Mouse (Mus musculus) heart, postnatal 0 days (tissue): ENCODE data around the gene Tnrc6c.

Source experiments
- CTCF ChIP-seq: IDR thresholded peaks from 2 replicates; pipeline ENCODE4 v1.5.1; 2016; ENCODE audit warnings: antibody characterized with exemption, control low read depth, low read depth
- EP300 ChIP-seq: IDR thresholded peaks from 2 replicates; pipeline ENCODE4 v1.6.1; 2016; ENCODE audit warnings: antibody characterized with exemption, low read depth

DNA sequence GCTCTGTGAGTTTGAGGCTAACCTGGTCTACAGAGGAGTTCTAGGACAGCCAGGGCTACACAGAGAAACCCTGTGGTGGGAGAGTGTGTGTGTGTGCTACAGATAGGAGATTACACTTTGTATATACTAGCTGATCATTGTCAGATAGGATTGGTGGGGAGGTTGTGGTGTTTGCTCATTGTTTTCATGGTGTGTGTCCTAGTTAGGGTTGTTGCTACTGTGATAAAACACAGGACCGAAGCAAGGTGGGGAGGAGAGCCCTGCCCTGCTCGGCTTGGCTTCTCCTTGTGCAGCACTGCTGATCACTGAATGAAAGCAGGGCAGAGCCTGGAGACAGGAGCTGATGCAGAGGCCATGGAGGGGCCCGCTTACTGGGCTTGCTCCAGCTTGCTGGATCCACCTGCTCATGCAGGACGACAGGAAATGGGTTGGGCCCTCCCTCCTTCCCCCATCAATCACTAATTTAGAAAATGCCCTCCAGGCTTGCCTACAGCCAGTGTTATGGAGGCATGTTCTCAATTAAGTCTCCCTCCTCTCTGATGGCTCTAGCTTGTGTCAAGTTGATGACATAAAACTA lies 89.5 kb downstream of the Tnrc6c start:
- no peak for TF ChIP-seq EP300
- no peak for TF ChIP-seq CTCF
